Mouse (Mus musculus) testis, postnatal 14 days (tissue): ENCODE measurements around the gene Drc1.

ENCODE experiments used
- DNase-seq: peaks from one replicate; pipeline ENCODE4 v3.0.0; 2021; ENCODE audit warnings: low spot score

The Drc1 gene

GRCm38 (mm10) chr5:30281291-30281732, at the start of gene Drc1:
Gene Drc1, plus strand, starts transcription at chr5:30281388.
- peak; percentile 40 for DNase-seq

DNA sequence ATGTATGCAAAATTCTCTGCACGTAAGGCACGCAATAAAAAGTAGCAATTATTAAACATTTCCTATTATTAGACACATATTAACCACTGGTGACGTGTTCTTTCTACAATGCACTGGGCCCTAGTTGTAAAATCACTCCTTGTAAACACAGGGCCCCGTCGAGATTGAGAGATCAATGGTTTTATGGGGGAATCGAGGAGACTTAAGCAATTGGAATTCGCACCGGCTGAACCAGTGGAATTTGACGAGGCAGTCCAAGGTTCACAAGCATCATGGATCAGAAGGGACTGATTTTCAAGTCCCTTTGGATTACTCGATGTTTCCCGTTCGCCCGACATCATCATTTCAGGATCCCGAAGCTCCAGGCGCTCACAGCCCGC, 49.3 kb upstream of the Drc1 start:
- no peak for DNase-seq

DNA sequence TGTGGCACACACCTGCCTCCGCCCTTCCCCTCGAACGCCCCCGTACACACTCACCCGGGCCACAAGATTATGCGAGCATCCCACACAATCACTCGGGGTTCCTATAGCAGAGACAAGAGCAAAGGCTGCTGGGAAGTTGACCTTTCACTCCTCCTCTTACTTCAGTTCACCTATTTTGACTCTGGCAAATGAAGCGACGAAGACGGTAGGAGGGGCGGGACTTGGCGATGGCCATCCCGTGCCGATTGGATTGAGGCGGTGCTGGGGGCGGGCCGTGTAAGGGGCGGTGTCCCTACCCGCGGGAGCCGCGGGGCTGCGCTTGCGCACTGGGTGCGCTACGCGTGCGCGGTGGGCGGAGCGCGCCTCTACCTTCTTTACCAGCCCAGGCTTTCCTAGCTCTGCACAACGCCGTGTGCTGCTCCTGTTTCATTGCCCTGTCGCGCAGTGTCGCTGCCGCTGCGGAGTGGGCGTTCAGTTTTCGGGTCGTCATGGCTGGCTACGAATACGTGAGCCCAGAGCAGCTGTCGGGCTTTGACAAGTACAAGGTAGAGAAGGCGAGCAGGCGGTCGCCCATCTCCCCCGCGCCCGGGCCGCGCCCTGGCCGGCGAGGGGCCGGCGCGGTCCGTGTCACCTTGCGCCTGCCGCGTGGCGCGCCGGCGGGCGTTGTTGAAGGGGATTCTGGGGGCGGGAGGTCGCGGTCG, 48.8 kb upstream of the Drc1 start, which contains the start of gene Selenoi:
Selenoi (plus strand) TSS at position 311 of the 701 bp plus-strand sequence.
- peak; percentile 98 for DNase-seq

DNA sequence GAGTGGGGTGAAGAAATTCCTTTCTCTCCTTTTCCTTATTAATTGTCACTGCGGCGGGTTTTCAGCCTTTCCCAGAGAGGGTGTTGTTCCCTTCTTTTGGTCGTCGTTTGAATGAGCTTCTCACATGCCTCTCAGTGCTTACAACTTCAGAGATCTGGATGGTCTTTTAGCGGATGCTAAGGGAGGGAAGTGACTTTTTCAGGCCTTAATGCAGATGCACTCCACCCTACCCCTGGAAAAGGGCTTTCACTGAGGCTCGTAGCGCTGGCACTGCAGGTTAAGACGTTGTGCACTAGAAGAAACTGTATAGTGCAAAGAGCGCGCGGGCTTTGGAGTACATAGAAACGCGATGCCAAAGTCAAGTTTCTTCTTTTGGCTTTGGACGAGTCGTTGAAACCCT, 48.1 kb upstream of the Drc1 start:
- DNase-seq: peak; percentile 16

DNA sequence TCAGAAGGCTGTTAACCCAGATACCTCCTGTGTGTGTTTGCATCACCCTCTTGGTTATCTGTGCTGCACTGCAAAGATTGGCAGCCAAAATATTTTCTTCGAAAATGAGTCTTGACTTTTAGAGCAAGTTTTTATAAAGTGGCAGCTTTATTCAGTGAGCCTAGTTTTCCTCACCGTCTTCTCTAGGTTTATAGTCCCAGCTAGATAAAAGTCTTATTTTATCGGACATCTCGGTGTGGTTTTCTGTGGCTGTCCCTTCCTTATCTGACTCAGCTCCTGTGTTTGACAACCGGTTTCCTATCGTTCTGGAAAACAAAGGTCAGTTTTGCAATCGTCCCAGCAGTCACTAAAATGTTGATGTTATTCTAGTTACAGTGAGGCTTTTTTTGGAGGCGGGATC, 47.2 kb upstream of the Drc1 start:
- DNase-seq: no peak

GRCm38 (mm10) chr5:30235641-30236126, 45.5 kb upstream of the Drc1 start:
- DNase-seq: no peak

GRCm38 (mm10) chr5:30238533-30238932, 42.7 kb upstream of the Drc1 start:
- DNase-seq: no peak

DNA sequence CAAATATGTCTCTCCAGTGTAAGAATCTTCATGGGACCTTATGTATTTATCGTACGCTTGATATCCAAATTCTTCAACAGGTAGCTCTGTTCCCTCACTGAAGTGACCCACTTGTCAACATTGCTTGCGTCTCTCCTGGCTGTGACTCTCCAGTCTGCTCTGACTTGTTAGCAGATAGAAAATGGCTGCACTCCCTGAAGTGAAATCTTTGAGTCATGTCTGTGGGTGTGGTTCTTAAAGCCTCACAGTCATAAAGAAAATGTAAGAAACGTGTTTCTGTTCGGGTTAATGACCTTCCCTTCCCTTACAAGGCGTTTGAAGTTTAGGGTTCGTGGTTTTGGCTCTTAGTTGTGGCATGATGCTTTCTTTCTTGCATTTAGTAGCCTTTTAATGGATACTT, 40.6 kb upstream of the Drc1 start:
- DNase-seq: no peak

DNA sequence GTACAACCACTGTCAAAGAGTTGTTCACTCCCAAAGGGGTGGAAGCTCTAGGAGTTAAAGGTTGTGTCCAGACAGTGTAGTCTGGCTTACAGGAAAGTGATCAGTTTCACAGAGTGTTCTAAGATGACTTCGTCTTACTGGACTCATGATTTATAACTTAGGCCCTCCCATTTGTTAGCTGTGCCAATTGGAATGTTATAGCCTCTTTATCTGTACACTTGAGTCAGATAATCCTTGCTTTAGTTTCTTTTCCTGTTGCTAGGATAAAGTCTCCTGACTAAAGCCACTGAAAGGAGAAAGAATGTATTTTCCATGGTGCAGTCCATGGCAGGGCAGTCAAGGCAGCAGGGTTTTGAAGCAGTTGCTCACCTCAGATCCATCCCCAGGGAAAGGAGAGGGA, 38.8 kb upstream of the Drc1 start:
- no peak for DNase-seq

GRCm38 (mm10) chr5:30243741-30244140, 37.4 kb upstream of the Drc1 start:
- DNase-seq: no peak

DNA sequence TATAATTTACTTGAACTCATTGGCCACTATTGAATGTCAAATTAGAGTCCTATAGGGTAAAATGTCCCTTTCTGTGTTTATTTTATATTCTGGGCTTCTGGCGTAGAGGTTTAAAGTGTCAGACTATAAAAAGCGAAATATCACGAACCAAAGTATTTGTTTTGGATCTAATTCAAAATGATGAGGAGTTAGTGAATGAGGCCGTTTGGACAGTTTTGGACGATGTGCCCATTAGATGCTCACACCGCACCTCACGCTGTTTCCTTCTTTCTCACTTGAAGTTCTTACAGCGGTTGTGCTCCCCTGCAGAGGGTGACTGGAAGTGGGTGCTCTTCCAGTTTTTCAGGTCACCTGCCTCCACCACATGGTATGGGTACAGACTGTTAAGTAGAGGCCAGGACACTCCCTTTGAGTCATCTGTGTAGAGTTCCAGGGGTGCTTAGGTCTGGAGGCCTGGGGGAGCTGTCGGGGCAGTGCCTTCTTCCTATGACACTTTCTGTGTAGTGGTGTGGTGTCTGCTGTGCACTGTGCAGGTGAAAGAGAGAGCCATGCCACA, 35.2 kb upstream of the Drc1 start:
- no peak for DNase-seq

DNA sequence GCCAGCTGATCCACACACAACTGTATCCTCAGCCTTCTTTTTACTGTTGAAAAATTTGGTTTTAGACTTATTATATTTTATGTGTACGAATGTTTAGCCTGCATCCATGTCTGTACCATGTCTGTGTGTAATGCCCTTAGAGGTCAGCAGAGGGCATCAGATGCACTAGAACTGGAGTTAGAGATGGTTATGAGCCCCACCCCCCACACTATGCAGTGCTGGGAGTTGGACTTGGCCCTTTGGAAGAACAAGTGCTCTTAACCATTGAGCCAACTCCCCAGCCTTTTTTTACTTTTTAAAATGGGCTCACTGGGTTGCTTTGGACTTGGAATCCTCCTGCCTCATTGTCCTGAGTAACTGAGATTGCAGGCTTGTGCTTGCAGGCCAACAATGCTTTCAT, 33.5 kb upstream of the Drc1 start:
- no peak for DNase-seq

GRCm38 (mm10) chr5:30255567-30256354, 25.4 kb upstream of the Drc1 start:
- no peak for DNase-seq

- no peak for DNase-seq
Observed at GRCm38 (mm10) chr5:30258776-30259175, 22.4 kb upstream of the Drc1 start.

DNA sequence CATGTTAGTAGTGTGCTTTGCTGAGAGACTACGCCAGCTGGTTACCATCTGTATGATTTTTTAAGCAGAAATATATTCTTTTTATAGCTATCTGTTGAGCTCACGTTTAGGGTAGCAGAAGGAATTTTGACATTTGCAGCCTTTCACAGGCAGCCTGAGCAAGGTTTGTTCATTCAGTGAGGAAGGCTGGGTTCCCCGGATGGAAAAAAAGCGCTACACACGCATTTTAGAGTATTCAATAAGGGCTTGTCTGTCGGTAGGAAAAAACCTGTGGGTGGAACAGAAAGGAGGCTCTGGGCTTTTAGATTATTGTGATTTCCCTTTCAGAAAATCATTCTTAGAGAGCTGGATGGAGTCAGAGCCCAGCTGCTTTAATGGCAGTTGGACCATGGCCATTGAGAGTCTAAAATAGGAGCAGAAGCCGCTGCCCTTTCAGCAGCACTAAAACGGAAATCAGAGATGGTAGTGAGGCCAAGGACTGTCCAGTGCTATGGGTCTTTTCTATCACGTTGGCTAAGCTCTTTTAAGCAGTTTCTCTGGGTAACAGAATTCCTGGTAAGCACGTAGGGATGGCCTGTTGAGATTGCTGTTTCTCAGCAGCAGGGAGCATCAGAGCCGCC, 10.5 kb upstream of the Drc1 start:
- no peak for DNase-seq

DNA sequence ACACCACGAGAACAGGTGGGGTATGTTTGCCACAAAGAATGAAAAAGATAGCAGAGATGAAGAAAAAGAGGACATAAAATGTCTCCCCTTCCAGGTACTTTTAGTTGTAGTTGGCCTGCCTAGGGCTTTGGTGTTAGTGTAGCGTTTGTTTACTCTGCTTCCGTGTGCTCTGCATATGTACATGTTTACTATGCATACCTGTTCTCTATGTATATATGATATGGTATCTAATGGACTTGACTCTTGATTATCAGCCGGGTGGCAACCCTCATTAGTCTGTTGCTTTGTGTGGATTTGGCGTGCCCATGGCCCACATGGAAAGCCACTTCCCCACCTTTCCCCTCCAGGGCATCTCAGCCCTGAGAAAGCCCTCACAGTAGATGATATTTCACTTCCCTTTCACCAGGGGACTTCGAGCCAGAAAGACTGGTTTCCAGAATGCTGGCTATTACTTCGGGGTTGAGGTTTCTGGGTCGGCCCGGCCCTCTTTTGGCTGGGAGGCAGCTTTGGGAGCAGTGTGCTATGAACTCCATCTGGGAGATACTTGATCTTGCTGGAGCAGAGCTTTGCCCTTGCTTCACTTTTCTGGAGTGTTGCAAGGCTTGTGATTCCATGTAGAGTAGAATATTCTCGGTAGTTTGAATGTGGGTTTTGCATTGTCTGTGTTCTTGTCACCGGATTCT, 9.4 kb upstream of the Drc1 start:
- no peak for DNase-seq

DNA sequence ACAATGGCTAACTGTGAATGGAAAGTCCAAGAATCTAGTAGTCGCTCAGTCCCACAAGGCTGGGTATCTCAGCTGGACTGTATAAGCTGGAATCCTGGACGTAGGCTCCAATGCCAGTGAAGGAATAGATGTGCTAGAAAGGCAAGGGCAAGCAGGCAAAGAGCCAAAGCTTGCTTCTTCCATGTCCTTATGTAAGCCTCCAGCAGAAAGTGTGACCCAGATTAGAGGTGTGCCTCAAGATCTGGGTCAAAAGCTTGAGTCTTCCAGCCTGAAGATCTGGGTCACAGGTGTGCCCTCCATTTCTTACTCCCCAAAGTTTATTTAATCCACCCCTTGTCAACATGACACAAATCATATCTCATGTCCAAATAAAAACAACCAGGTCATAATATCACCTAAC, 4.8 kb upstream of the Drc1 start:
- DNase-seq: no peak

- no peak for DNase-seq
Observed at GRCm38 (mm10) chr5:30278952-30279351, 2.2 kb upstream of the Drc1 start.

GRCm38 (mm10) chr5:30279446-30279845, 1.7 kb upstream of the Drc1 start:
- no peak for DNase-seq

DNA sequence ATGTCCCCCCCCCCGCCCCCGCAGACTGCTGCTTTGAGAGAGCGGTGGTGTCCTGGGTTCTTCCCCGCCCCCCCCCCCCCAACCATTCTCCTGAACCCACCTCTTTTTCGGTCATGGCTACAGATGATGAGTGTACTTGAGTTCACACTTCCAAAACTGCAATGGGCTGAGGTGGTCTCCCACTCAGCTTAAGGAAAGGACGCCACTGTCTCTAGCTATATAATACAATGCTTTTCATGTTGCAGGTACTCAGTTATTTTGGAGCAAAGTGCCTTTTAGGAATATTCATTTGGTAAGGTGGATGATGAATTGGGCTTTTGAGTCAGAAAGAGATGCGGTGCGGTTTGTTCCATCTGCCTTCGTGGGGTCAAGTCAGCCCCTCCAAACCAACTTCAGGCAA, 324 bp upstream of the Drc1 start:
- no peak for DNase-seq

DNA sequence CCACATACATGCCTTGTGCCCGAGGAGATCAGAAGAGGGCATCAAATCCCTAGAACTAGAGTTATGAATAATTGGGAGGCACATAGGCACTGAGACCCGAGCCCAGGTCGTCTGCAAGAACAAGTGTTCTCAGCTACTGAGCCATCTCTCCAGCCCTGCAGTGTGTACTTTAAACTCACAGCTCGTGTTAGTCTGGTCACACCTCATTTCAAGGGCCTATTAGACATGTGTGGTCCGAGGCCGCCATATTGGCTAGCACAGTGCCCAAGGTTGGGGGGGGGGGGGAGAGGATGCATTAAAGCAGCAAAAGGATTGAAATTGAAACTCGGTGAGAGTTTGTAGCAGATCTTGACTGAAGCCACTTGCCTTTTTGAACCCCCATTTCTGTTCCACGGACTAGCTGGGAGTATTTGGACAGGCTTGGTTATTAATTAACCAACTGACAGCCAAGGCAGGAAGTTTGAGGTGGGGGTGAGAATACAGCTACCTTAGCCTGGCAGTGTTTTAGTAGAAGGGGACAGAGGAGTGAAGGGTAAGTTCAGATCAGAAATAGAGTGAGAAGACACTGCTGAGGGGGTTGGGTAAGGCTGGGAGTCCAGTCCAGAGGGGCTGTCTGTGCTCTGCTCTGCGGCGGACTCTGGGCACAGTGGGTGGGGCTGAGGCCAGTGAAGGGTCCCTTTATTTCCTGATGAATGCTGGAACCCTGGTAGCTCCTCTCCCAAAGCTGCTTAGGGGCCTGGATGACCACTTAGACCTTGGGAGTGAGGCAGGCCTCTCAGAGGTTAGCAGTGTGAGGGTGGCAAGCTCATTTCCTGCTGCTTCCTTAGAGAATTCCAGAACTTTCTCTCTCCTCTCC, 5.0 kb downstream of the Drc1 start:
- no peak for DNase-seq
